Mouse (Mus musculus) heart, postnatal 36 days (tissue): ENCODE data around the gene B4galt4. TPM values are rescaled to one million over a fixed set of nuclear protein-coding genes. Genes with fewer than 3 reads are reported as not detected.
A peak's percentile ranks its signal among the peaks of the same experiment; 100 is the strongest.

ENCODE experiments used
- DNase-seq, 2 experiments: peaks; one replicate each; pipeline ENCODE4 v3.0.0; 2021 to 2022
- intact Hi-C: fragments of 180-260 bp; cut with DNase I; formaldehyde crosslinking; loops from one replicate; pipeline ENCODE4 v1.15.1; 2025
- total RNA-seq, 2 experiments: library from RNA; stranded (reverse); gene quantifications; 2 replicates each; pipeline ENCODE4 v1.2.3; 2021

B4galt4 gene
- total RNA-seq, 2 experiments from 2014 or later = 10.1 to 11.9 TPM

GRCm38 (mm10) chr16:38812521-38812920, 70.5 kb downstream of the B4galt4 start:
- intact Hi-C loops = loop anchor here (1.0 to 10.0 kb wide), 5 partner anchors 50 to 276 kb away; no protein-coding TSS in a partner anchor
- peak; percentile 68 to 75 for DNase-seq

Other genes with a start within 250 kb of the B4galt4 start
- 10 to 100 TPM; 62.4 to 74.4 TPM for gene Timmdc1, start 219.6 kb upstream of the B4galt4 start, total RNA-seq
- 10 to 100 TPM; 10.4 to 11.2 TPM for gene Poglut1, start 192.0 kb upstream of the B4galt4 start, total RNA-seq
- 10 to 100 TPM; 15.3 to 20.8 TPM for gene Tmem39a, start 183.6 kb upstream of the B4galt4 start, total RNA-seq
- gene Arhgap31, start 29.0 kb upstream of the B4galt4 start, total RNA-seq = 10 to 100 TPM; 37.4 to 43.5 TPM
- 1 to 10 TPM; 3.1 to 5.9 TPM for gene Upk1b, start 58.1 kb downstream of the B4galt4 start, total RNA-seq
- not detected for gene 4930435E12Rik, start 86.5 kb downstream of the B4galt4 start, total RNA-seq
- gene Igsf11, start 150.4 kb downstream of the B4galt4 start, total RNA-seq = under 1 TPM; 0.33 to 0.60 TPM